33 mouse cellular contexts compared by ENCODE assay signal in the genomic region with DNA sequence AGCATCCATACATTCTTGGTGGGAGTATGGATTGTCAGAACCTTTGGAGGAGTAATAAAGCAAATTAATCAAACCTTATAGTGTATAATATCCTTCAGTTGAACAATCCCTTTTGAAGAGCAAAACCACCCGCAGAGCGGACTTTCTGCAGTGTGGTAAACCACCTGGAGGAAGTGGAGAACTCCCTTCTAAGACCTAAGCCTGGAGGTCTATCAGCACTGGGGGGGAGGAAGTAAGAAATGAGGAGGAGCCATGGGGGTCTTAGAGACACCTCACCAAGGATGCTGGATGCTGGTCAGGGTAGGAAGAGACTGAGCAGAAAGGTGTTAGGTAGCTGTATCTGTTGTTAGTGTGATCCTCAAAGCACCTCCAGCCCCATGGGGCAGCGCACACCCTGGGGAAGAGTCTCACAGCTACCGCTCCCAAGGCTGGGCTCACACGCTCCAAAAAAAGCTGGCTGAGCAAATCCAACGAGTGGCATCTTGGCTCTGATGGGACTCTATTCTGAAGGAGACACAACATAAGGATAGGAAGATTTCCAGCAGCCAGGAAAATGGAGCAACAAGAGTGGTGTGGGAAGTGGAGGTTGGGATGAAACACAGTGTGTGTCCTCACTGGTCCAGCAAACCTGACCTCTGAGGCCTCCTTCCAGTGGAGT. TPM values are rescaled to one million over a fixed set of nuclear protein-coding genes. Genes with fewer than 3 reads are reported as not detected.
DNase-seq lines count a peak whose midpoint lies in the region; ATAC-seq and TF ChIP-seq lines count a peak whose summit lies in the region.
"Had no signal": no experiment of that assay in that cellular context is flagged by ENCODE, and none has a peak within 500 bp of the region (broad histone marks: within the 10 kb centered on the region; RNA-seq: fewer than 3 reads in every experiment).

No protein-coding gene starts in this region.

- no peak overlapping the region for H3K4me2 ChIP-seq in hindbrain, postnatal 0 days (ENCODE audit: low read depth, low read length)
- H3K4me2 ChIP-seq: embryonic facial prominence, embryonic 12.5 days; heart, embryonic 15.5 days; hindbrain, embryonic 15.5 days; limb, embryonic 13.5 days; liver, embryonic 12.5 days; midbrain, embryonic 13.5 days; neural tube, embryonic 13.5 days had no signal

- H3K27me3 ChIP-seq in hindbrain, postnatal 0 days (ENCODE audit: insufficient read depth, low read length) = no peaks in the 10 kb centered on the region
- H3K27me3 ChIP-seq: heart, embryonic 15.5 days; hindbrain, embryonic 15.5 days; limb, embryonic 13.5 days; midbrain, embryonic 13.5 days; neural tube, embryonic 13.5 days had no signal

- peaks cover 9% of the 10 kb centered on the region for H3K4me1 ChIP-seq in hindbrain, postnatal 0 days (ENCODE audit: insufficient read depth, low read length)
- H3K4me1 ChIP-seq: embryonic facial prominence, embryonic 12.5 days had no signal

- peak; percentile 24 for DNase-seq in CD4-positive helper T cell, adult 2 months (ENCODE audit: low read depth, low spot score)
- peak; percentile 52 for DNase-seq in brain, adult 2 months (ENCODE audit: low read depth, low spot score)
- peak; percentile 18 to 36 for DNase-seq in thymus, postnatal 36 days
- DNase-seq in hindbrain, postnatal 0 days (ENCODE audit: low spot score) = no peak
- no peak for DNase-seq in adrenal gland, postnatal 14 days
- DNase-seq in cerebellum, adult 8-10 months = no peak
- DNase-seq: cerebellum, adult 11-12 months; cerebellum, postnatal 14 days; forebrain, postnatal 0 days; gastrocnemius, postnatal 36 days; heart, postnatal 4 days; kidney, adult 9 months; kidney, postnatal 14 days; layer of hippocampus, postnatal 36 days; lung, adult 18-20 months; lung, postnatal 14 days had no signal

- H3K36me3 ChIP-seq in hindbrain, postnatal 0 days (ENCODE audit: insufficient read depth, low read length) = no peaks in the 10 kb centered on the region
- H3K36me3 ChIP-seq: embryonic facial prominence, embryonic 12.5 days; heart, embryonic 15.5 days; hindbrain, embryonic 15.5 days; limb, embryonic 13.5 days; liver, embryonic 12.5 days; midbrain, embryonic 13.5 days; neural tube, embryonic 13.5 days had no signal

- no peaks in the 10 kb centered on the region for H3K9me3 ChIP-seq in hindbrain, postnatal 0 days (ENCODE audit: low read length)
- H3K9me3 ChIP-seq: embryonic facial prominence, embryonic 12.5 days; heart, embryonic 15.5 days; hindbrain, embryonic 15.5 days; limb, embryonic 13.5 days; liver, embryonic 12.5 days; megakaryocyte, embryonic 14.5 days; midbrain, embryonic 13.5 days; neural tube, embryonic 13.5 days had no signal

- no peak for TF ChIP-seq CTCF in hindbrain, postnatal 0 days (IDR thresholded peaks at IDR 0.05; ENCODE audit: low read depth)

- peak; percentile 36; the same call in 1 of the 2 replicates for ATAC-seq in megakaryocyte progenitor cell, adult 5-6 weeks (replicated peaks; ENCODE audit: poor library complexity)
- ATAC-seq in hindbrain, postnatal 0 days = no peak
- ATAC-seq: forebrain, postnatal 0 days; intestine, embryonic 16.5 days; liver, embryonic 12.5 days; midbrain, embryonic 13.5 days had no signal

- WGBS in hindbrain, postnatal 0 days = 90% methylated on average over 6 of the region's 6 CpGs

- no peak overlapping the region for H3K4me3 ChIP-seq in hindbrain, postnatal 0 days (ENCODE audit: low read length)
- H3K4me3 ChIP-seq: embryonic facial prominence, embryonic 12.5 days; heart, embryonic 15.5 days; hindbrain, embryonic 15.5 days; layer of hippocampus, adult 2 months; limb, embryonic 13.5 days; liver, embryonic 12.5 days; megakaryocyte, embryonic 14.5 days; midbrain, embryonic 13.5 days; neural tube, embryonic 13.5 days had no signal

- H3K27ac ChIP-seq in hindbrain, postnatal 0 days = no peak overlapping the region
- H3K27ac ChIP-seq: embryonic facial prominence, embryonic 12.5 days; heart, embryonic 15.5 days; hindbrain, embryonic 15.5 days; layer of hippocampus, adult 2 months; limb, embryonic 13.5 days; liver, embryonic 12.5 days; midbrain, embryonic 13.5 days; neural tube, embryonic 13.5 days; stomach, postnatal 0 days had no signal

- H3K9ac ChIP-seq in hindbrain, postnatal 0 days (replicated peaks; ENCODE audit: low read length) = no peak overlapping the region
- H3K9ac ChIP-seq: embryonic facial prominence, embryonic 12.5 days; forebrain, postnatal 0 days; heart, embryonic 15.5 days; hindbrain, embryonic 15.5 days; limb, embryonic 13.5 days; liver, embryonic 12.5 days; midbrain, embryonic 13.5 days; neural tube, embryonic 13.5 days had no signal

RNA-seq across cellular contexts. Expression of a gene that starts 23.1 kb away (rescaled TPM):
- 1.2 and 2.9 TPM in 2 replicates for total RNA-seq in megakaryocyte progenitor cell, adult 5-6 weeks (2015)
- total RNA-seq in megakaryocyte progenitor cell, adult 5-6 weeks (2017) = 2.3 and 4.1 TPM in 2 replicates
- total RNA-seq in hindbrain, postnatal 0 days (2014; rRNA removed) = 203 and 212 TPM in 2 replicates
- polyA plus RNA-seq in hindbrain, postnatal 0 days (2015; fragmentation: Nextera tagmentation; extraction: Ambion mirVana) = 227 and 234 TPM in 2 replicates
- total RNA-seq in adrenal gland, postnatal 14 days (2021) = 73.3 and 74.6 TPM in 2 replicates

RNA-seq across cellular contexts. Expression of a gene that starts 23.1 kb away (rescaled TPM):
- not detected in 2 replicates for total RNA-seq in megakaryocyte progenitor cell, adult 5-6 weeks (2015)
- not detected in 2 replicates for total RNA-seq in megakaryocyte progenitor cell, adult 5-6 weeks (2017)
- not detected in 2 replicates for total RNA-seq in hindbrain, postnatal 0 days (2014; rRNA removed)
- 0.25 and 0.26 TPM in 2 replicates for polyA plus RNA-seq in hindbrain, postnatal 0 days (2015; fragmentation: Nextera tagmentation; extraction: Ambion mirVana)
- total RNA-seq in adrenal gland, postnatal 14 days (2021) = 0.79 and 1.1 TPM in 2 replicates
- total RNA-seq: adrenal gland, adult 18-20 months; adrenal gland, postnatal 4 days; ES-E14; gastrocnemius, adult 18-20 months; layer of hippocampus, adult 2 months; layer of hippocampus, postnatal 36 days had no signal
- polyA plus RNA-seq: embryonic facial prominence, embryonic 12.5 days; forebrain, embryonic 11.5 days; forebrain, postnatal 0 days; heart, embryonic 15.5 days; hindbrain, embryonic 15.5 days; intestine, embryonic 16.5 days; limb, embryonic 13.5 days; liver, embryonic 12.5 days; midbrain, embryonic 13.5 days; neural tube, embryonic 13.5 days had no signal

RNA-seq across cellular contexts. Expression of a gene that starts 27.1 kb away (rescaled TPM):
- not detected in 2 replicates for total RNA-seq in megakaryocyte progenitor cell, adult 5-6 weeks (2015)
- total RNA-seq in megakaryocyte progenitor cell, adult 5-6 weeks (2017) = not detected in 2 replicates
- total RNA-seq in hindbrain, postnatal 0 days (2014; rRNA removed) = not detected in 2 replicates
- polyA plus RNA-seq in hindbrain, postnatal 0 days (2015; fragmentation: Nextera tagmentation; extraction: Ambion mirVana) = 0.04 TPM in 1 of 2 replicates, not detected in the other
- total RNA-seq in adrenal gland, postnatal 14 days (2021) = not detected in 2 replicates
- total RNA-seq: adrenal gland, adult 18-20 months; adrenal gland, postnatal 4 days; ES-E14; forebrain, postnatal 0 days; gastrocnemius, adult 18-20 months; gastrocnemius, postnatal 36 days; heart, postnatal 4 days had no signal
- polyA plus RNA-seq: embryonic facial prominence, embryonic 12.5 days; forebrain, embryonic 11.5 days; heart, embryonic 15.5 days; hindbrain, embryonic 15.5 days; intestine, embryonic 16.5 days; limb, embryonic 13.5 days; liver, embryonic 12.5 days; midbrain, embryonic 13.5 days; stomach, postnatal 0 days had no signal

Comparison
In these comparisons a context has a peak if more than half of its experiments do, and no peak if none do; other contexts are left out.
1. DNase-seq: peak in CD4-positive helper T cell, adult 2 months (single experiment), brain, adult 2 months (single experiment) and thymus, postnatal 36 days (2 of 2); none in hindbrain, postnatal 0 days (single experiment), adrenal gland, postnatal 14 days (single experiment) and cerebellum, adult 8-10 months (single experiment).
2. RNA of a gene that starts 23.1 kb away (total RNA-seq): 203 to 212 TPM in hindbrain, postnatal 0 days and 73.3 to 74.6 TPM in adrenal gland, postnatal 14 days; 1.2 to 4.1 TPM in megakaryocyte progenitor cell, adult 5-6 weeks; every median in the first group is over 10 times any median in the second.